Mouse (Mus musculus) adrenal gland, postnatal 36 days (tissue): Measurements from ENCODE around the gene Lrrc58. TPM values are rescaled to one million over a fixed set of nuclear protein-coding genes. Genes with fewer than 3 reads are reported as not detected.

Experiments used
- DNase-seq, 2 experiments: peaks; one replicate each; pipeline ENCODE4 v3.0.0; 2021; ENCODE audit warnings: mixed read lengths in 1 of 2
- total RNA-seq, 2 experiments: library from RNA; stranded (reverse); gene quantifications; 2 replicates each; pipeline ENCODE4 v1.2.3; 2021

The Lrrc58 gene
- total RNA-seq, 2 experiments from 2014 or later = 196 to 310 TPM

DNA sequence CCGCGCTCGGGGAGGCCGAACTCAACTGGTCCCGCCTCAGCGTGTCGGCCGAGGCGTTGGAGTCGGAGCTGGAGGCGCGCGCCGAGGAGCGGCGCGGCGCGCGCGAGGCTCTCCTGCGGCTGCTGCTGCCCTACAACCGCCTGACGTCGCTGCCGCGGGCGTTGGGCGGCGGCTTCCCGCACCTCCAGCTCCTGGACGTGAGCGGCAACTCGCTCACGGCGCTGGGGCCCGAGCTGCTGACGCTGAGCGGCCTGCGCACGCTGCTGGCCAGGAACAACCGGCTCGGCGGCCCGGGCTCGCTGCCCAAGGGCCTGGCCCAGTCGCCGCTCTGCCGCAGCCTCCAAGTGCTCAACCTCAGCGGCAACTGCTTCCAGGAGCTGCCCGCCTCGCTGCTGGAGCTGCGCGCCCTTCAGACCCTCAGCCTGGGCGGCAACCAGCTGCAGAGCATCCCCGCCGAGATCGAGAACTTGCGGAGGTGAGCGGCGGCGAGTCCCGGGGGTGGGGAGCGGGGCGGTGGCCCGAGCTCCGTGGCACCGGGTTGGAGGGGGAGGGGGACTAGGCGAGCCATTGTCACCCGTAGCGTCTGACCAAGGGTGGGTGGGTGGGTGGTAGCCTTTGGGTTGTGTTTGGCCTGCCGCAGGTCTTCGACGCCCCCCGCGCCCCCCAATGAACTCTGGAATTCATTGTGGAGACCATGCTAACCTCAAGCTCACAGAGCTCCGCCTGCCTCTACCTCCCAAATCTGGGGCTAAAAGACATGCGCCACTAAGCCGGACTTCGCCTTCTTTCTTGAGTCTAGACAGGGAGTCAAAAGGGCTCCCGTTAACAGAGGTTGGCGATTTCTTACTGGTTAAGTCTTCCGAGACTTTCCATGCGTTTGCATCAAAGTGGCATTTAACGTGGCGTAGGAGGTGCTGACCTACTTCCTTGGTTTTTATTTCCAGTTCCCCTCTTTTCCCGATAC, 599 bp downstream of the Lrrc58 start:
- peak; percentile 53 to 67 for DNase-seq

DNA sequence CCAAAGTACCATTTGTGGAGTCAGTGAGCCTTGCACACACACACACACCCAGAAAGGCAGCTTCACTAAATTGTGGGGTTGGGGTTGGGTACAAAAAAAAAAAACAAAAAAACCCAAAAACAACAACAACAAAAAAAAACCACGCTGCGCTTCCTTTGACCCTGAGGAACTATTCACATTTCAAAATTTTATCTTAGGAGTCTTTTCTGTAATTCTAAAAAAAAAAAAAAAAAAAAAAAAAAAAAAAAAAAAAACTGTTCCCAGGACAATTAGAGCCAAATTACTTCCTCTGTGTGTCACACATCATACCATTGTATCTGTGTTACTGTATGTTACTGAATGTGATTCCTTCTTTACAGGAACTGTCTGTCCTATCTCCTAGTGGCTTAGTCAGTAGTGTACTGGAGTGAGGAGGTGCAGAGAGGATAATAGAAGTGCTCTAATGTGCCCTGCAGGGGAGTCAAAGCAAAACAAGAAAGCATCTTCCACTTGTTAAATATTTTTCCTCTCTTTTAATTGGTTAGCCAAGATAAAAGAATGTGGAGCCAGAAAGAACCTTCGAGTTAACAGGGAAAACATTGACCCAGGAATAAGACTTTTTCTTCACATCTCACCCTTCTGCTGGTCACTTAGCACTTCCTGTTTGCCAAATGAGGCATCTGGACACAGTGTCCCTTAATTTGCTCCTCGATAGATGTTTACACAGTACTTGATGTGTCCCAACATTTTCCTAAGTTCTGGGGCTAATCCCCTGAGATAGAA, 1.5 kb downstream of the Lrrc58 start:
- DNase-seq = no peak

DNA sequence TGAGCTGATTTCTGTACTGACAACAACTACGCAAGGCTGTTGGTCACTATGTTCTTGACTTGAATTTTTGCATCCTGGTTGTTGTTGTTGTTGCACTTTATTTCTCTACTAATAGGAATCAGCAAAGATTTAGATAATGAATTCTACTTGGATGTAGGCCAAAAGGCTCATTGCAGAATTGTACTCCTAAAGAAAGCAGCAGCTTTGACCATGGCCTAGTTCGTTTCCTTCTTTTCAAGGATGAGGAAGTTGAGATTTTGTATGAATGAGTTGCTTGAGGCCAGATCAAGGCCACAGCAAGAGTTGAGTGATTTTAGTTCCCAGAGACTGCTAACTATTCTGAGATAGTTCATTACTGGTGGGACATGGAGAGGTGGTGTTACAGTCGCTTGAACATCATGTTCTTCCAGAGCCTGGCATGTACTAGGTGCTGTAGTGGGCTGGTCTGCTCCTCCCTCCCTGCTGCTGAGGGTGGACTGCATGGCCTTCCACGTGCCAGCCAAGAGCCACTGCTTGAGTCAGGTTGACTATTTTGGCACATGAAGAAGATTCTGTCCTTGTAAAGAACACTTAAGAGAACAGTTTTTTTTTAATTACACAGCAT, 3.0 kb downstream of the Lrrc58 start:
- DNase-seq = peak; percentile 76 to 79

DNA sequence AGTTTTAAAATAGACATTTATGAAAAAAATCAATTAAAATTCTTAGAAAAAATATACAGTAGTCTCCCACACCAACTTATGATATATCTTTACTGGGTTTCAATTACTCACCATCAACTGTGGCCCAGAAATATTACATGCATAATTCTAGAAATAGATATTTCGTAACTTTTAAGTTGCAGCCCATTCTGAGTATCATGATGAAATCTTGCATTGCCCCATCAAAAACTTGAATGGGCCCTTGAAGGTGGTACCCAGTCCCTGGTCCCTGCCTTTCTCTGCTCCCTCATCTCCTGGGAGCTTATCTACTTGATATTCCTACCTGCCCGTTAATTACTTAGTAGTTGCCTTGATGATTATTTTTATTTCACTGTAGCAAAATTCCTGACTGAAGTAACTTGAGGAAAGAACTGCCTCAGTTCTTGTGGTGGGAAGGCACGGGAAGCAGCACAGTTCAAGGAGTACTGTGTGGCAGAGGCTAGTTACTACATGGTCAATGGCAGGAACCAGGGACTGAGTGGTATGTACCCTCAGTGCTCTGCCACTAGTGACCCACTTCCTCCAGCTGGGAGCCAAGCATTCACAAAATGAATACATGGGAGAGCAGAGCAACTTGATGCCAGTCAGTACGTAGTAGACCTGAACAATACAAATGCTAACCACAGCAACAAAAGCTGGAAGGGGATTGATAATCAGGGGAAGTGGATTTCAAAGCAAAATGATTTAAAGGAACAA, 6.5 kb downstream of the Lrrc58 start:
- no peak for DNase-seq

DNA sequence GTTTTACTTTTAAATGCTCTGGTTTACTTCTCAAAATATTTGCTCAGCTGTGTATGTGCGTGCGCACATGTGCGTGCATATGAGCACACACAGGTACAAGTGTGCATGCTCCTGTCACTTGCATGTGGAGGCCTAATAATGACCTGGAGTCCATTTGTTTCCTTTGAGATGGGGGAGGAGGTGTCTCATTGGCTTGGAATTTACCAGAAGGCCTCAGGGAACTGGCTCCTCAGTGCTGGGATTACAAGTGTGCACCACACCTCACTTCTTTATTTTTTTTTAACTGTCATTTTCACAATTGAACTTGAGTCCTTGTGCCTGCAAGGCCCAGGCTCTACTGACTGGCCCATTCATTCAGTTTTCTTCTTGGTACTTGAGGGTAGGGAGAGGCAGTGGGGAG, 9.2 kb downstream of the Lrrc58 start:
- DNase-seq = no peak

DNA sequence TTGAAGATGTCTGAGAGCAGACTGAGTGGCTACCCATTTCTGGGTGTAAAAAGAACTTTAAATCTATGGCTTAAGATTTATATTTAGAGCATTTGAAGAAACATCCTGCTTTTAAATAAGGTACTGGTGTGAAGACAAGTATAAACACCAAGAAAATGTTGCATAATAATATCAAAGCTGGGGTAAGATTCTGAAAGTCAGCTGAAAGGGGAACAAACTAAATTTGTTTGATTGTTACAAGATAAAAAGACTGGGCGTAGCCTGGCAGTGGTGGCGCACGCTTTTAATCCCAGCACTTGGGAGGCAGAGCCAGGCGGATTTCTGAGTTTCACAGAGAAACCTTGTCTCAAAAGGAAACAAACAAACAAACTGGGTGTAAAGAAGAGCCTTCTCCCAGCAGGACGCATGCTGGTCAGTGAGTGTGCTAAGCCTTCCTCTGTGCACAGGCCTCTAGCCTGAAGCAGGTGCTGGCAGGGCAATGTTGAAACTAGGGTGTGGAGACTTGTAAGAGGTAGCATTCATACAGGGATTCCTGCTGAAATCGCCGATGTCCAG, 10.8 kb downstream of the Lrrc58 start:
- no peak for DNase-seq

DNA sequence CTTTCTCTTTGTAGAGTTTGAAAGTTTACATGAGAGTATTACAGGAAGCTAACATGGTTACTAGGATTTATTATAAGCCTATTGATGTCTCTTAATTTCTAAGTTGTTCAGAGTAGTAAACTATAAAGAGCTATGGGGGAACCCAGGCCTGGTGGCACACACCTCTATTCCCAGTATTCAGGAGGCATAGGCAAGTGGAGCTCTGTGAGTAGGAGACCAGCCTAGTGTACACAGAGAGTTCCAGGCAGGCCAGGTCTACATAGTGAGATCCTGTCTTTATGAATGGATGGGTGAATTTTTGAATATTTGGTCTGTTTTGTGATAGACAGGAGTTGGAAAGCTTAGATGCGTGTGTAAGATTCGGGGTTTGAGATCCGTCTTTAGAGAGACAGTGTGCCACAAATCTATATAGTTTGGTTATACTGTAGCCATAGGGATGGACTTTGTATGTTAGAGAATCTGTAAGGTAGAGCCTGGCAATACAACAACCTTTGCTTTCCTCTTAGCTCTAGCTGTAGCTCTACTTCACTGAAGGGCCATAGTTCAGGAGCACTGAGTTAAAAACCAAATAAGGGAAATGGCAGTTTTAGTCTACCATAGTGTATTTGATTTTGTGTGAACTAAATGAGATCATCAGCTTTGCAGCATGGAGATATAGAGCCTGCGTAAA, 11.7 kb downstream of the Lrrc58 start:
- DNase-seq = no peak

DNA sequence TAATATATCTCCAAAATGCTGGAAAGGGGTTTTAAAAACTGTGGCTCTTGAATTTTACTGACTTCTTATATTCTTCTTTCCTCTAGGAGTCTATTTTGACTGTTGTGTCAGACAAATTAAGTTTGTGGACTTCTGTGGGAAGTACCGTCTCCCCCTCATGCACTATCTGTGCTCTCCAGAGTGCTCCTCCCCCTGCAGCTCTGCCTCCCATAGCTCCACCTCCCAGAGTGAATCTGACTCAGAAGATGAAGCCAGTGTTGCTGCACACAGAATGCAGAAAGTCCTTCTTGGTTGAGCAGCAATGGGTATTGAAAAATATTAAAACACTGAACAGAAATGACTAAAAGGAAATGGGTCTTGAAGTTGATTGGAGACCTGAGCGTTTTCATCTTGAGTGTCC, 13.0 kb downstream of the Lrrc58 start:
- DNase-seq = peak; percentile 56 to 69

DNA sequence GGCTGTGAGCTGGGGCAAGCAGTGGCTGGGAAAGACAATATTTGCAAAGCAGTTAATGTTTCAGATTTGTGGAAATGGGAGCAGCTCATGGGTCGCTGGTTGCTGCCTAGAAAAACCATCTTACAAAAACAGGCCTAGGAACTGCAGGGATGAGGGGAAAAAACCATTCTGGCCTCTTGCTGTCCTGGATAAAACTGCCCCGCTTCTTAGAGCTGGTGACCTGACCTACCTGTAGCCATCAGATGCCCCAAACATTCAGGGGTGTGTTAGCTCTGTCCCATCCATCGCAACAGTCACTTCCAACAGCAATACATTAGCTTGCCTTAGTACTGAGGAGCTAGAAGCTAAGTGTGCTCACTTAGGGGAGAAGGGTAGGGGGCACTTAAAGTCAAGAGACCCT, 20.8 kb downstream of the Lrrc58 start:
- DNase-seq = no peak

DNA sequence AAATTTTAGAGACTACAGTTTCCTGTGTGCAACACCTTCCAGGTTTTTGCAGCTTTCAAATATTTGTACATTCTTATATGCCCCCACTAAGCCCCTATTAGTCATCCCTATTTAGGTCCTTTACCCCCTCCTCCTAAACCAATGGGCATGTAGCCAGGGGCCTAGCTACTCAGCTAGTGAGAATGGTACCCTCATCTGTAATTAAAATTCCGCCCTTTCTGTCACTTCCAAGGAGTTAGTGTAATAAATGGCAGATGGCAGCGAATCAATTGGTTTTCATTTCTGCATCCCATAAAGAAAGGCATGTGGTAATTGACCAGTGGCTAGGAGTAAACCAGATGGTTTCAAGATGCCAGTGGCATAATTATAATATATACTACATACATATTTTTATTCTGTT, 24.5 kb downstream of the Lrrc58 start:
- DNase-seq = no peak

DNA sequence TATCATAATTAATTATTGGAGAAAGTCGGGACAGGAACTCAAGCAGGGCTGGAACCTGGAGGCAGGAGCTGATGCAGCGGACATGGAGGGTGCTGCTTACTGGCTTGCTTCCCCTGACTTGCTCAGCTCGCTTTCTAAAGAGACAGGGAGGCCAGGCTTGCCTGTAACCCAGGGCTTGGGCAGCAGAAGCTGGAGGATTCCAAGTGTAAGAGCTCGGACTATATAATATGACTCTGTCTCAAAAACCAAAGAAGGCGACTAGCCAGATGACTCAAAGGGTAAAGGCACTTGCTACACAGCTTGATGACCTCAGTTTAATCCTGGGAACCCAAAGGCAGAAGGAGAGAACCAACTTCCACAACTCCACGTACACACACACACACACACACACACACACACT, 25.2 kb downstream of the Lrrc58 start:
- no peak for DNase-seq

DNA sequence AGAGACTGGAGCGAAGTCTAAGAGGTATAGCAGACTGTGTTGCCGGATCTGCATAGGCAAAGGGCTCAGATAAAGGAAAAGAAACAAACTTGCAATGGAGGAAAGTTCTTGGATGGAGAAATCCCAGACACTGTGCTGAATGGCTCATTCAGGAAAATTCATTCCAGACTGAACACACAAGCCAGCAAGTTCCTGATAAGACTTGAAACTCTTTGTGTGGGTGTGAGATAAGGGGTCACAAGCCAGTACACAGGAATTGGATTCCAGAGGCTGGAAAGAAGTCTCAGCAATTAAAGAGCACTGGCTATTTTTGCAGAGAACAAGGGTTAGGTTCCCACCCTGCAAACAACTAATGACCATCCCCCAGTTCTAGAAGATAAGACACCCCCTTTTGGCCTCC, 25.8 kb downstream of the Lrrc58 start:
- no peak for DNase-seq

DNA sequence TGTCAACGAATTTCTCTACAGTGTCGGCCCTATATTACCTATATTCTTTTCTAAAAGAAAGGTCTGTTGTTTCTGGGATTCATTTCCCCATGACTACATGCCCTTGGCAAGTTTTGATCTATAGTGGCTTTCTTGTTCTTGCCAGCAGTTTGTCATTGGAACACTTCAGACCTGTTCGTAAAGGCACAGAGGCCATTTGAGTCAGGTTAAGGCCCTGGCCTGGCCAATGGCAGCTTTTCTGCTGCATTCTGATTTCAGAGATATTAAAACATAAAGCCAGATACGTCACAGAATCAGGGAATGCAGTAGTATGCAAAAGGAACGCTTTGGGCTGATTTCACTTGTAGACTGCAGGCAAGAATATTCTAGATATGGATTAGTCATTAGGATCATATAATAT, 30.6 kb downstream of the Lrrc58 start:
- DNase-seq = no peak

DNA sequence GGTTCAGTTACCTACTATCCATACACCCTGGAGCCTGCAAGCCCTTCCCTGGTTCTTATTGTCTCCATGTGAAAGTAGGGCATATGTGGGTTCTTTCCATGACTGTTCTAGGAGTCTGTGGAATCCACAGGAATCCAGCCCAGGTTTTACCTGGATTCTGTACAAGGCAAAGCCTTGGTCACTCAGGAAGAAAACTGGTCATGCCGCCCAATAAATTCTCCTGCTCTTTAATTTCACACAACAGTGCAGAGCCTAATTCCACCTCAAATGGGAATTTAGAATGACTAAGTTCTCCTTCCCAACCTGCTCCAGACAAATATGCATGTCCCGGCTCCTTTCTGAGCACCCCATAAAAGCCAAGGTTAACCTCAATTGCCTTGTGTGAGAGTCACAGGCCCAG, 31.2 kb downstream of the Lrrc58 start:
- peak; percentile 32 to 38 for DNase-seq

DNA sequence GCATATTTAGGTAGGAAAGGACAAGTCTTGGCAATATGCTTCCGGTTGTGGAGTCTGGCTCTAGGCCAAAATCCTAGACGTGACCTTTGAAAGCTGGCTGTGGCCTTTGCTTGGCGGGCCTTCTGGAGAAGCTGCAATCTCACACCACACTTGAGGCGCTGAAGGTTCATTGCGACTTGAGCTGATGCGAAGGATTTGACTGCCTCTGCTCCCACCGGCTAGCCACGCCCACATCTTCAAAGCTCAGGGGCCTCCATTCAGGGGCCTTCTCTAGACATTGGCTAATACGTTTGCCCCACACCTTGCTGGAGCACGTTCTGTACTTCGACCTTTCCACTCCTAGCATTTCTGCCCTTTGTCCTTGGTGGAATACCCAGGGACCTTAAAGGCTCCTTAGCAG, 33.1 kb downstream of the Lrrc58 start:
- no peak for DNase-seq

DNA sequence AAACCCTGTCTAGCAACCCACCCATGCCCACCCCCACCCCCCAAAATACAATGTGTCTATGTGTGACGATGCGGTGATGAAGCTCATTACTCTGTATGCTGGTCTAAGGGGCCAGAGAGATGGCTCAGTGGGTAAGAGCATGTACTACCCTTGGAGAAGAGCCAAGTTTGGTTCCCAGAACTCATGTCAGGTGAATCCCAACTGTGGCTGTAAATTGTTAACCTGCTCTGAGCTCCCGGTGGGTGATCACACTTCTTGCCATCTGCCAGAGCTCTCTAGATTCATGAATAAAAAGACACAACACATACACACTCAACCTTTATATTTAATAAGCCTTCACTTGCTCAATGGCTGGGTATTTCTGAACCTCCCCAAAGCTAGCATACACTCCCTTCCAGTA, 38.3 kb downstream of the Lrrc58 start:
- DNase-seq = no peak

DNA sequence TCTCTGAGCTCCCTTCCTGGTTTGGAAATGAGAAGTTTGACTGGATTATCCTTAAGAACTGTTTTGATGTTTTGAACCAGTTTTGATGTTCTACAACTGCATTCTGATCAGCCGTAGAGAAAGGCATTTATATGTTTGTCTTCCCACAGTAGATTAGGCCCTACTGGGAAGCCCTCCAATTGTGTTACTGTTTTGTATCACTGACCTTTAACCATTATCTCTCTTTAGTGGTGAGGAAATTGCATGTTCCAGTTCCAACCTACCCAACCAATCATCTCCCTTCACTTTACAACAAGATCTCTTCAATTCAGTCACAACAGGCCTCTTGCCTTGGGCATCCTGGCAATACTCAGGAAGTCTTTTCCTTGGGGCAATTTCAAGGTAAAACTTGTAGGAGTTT, 42.9 kb downstream of the Lrrc58 start:
- DNase-seq = no peak

DNA sequence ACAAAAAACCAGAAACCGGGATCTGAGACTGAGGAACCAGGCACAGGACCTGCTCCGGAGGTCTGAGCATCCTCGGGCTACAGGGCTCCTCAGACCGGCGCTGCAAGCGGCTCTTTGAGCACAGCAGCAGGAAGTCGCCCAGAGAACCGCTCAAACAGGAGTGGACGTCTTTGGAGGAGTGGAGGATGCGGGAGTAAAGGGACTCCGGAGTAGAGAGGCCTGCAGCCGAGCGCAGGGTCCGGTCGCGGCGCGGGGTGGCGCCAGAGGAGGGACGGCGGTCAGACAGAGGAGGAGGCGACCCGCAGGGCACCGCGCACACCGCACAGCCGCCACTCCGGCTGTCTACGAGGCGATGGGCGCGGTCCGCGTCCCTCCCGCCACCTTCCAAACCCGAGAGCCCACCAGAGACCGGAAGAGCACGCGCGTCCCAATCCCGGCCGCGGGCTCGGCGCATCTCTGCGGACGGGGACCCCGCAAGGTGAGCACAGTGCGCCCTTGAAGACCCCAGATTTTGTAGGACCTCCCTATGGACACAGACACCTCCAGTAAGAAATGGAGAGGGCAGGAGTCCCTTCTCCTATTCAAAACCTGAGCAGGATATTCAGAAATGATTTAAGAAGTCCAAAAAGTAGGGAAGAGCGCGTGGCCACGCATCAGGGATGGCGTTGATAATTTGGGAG, 48.1 kb downstream of the Lrrc58 start, which contains the start of gene Gpr156:
Gene Gpr156, plus strand, starts transcription at position 359 of the 680 bp plus-strand sequence.
- peak; percentile 58 to 75 for DNase-seq

DNA sequence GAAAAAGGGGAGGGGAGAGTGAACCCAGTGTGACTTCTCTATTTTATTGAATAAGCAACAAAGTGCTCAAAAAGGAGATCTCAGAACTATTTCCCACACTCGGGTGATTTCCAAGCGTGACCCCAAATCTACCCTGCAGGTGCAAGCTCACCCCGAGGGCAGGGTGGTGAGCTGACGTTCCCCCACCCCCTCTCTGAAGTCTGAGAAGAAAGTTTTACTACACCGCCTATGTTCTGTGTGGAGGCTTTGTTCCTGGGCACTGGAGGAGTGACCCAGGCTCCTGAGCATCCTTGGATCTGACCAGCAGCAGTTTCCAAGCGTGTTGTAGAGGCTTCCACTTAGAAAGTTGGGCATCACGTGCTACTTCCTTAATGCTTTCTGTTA, 48.6 kb downstream of the Lrrc58 start:
- DNase-seq = no peak

DNA sequence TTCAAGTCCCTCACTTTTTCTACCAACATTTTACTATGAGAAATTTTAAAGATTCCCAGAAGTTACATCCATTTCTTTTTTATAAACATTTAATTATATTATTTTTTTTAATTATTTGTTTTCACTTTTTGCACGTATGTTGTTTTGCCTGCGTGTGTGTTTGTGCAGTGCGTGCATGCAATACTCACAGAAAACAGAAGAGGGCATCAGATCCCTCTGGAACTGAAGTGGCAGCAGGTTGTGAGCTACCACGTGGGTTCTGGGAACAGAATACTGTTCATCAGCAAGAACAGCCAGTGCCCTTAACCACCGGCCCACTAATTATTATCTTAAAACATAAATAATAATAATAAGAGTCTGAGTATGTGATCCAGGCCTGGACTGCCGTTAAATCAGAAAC, 50.8 kb downstream of the Lrrc58 start:
- no peak for DNase-seq
